Mouse (Mus musculus) 3T3-L1 (cell line): ENCODE results near the gene Dock6.

Experiments
- DNase-seq: peaks from one replicate; pipeline ENCODE4 v3.0.0-alpha.2; 2015; ENCODE audit warnings: low read depth, low spot score

Gene Dock6

GRCm38 (mm10) chr9:21846755-21847341 lies 5.6 kb downstream of the Dock6 start:
- no peak for DNase-seq

DNA sequence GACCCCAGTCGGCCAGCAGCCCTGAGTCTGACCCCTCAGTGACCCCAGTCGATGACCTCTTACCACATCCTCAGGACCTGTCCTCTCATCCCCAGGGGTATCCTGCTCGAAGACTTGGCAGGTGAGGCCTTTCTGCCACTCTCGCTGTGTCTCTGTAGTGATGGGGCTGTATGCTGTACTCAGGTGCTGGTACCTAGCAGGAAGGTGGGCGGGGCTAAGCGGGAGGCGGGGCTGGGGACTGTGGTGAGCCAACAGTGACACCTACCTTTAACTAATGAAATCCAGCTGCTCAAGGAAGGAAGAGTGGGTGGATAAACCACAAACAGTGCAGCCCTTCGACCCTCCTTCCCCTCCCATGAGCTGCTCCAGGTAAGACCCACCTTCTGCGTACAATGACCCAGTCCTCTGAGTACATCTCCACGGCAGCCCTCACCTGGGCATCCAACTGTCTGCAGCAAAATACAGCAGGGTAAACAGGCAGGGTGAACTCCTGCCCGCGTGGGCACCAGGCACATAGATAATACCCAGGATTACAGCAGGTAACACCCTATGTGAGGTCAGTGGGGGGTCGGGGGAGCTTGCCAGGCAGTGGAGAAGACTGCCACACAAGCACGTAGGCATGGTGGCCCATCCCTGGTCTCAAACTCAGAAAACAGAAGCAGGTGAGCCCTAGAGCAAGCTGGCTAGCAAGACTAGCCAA lies 6.9 kb downstream of the Dock6 start:
- DNase-seq, result no peak

- DNase-seq, result no peak
Measured at GRCm38 (mm10) chr9:21843086-21843485, 9.3 kb downstream of the Dock6 start.

- DNase-seq, result no peak
Measured at GRCm38 (mm10) chr9:21842391-21842790, 10.0 kb downstream of the Dock6 start.

DNA sequence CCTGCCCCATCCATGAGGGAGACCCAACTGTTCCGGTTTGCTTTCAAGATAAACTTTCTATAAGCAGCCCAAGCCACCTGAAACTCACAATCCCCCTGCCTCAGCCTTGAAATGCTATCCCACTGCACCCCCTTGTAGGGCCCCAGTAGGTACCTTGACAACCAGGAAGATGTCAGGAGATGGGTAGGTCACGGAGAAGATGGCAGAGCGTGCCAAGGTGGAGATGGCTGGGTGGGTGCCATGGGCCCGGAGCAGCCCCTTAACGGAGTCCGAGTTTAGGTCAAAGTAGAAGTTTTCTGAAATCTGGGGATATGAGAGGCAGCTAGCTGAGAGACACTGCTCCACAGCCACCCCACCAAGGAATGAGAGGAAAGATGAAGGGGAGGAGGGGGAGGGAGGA lies 11.1 kb downstream of the Dock6 start:
- DNase-seq, result no peak

DNA sequence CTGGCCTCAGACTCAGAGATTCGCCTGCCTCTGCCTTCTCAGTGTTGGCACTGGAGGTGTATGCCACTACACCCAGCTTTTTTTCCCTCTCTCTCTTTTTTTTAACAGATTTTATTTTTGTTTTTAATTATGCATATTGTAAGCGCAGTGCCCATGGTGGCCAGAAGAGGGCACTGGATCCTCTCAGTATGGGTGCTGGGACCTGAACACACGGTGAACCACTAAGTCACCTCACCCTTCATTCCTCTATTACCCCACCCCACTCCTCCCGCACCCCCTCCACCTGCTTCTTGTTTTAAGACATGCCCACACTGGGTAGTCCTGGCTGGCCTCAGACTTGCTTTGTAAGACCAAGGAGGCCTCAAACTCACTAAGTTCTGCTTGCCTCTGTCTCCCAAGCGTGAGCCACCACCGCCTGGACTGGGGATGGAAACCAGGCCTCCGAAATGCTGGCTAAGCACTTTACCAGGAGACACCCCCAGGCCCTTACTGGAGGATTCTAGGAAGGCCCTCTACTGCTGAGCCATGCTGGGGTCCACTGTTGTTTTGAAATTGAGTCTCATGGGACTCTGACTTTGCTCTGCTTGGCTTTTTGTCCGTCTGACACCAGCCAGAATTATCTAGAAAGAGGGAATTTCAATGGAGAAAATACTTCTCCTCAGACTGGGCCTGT lies 12.2 kb downstream of the Dock6 start:
- peak; percentile 69 for DNase-seq

GRCm38 (mm10) chr9:21837690-21838089 lies 14.7 kb downstream of the Dock6 start:
- no peak for DNase-seq

DNA sequence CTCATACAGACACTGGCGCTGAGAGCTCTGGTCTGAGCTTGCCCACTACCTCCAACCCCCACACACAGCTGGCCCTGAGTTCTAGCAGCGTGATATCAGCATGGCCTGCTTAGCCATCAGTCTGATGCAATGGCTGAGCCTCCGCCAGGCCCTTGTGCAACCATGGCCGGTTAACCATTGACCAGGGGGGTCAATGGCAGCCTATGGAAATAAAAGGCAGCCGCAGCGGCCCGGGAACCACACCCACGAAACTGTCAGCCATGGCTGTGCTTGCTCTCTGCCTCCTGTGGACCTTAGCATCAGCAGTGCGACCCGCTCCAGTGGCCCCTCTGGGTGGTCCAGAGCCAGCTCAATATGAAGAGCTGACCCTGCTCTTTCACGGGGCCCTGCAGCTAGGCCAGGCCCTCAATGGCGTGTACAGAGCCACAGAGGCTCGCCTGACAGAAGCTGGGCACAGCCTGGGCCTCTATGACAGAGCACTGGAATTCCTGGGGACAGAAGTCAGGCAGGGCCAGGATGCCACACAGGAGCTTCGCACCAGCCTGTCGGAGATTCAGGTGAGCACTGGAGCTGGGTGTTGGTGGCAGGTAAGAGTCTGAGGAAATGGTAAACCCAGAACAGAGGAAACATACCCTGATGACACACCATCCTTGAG lies 17.1 kb downstream of the Dock6 start, which contains the start of gene Angptl8:
Gene Angptl8, plus strand, starts transcription at position 253 of the 655 bp plus-strand sequence.
- DNase-seq, result no peak

- no peak for DNase-seq
Measured at GRCm38 (mm10) chr9:21831558-21832240, 20.7 kb downstream of the Dock6 start.

- no peak for DNase-seq
Measured at GRCm38 (mm10) chr9:21830936-21831335, 21.5 kb downstream of the Dock6 start.

- DNase-seq, result no peak
Measured at GRCm38 (mm10) chr9:21830461-21830850, 22.0 kb downstream of the Dock6 start.

DNA sequence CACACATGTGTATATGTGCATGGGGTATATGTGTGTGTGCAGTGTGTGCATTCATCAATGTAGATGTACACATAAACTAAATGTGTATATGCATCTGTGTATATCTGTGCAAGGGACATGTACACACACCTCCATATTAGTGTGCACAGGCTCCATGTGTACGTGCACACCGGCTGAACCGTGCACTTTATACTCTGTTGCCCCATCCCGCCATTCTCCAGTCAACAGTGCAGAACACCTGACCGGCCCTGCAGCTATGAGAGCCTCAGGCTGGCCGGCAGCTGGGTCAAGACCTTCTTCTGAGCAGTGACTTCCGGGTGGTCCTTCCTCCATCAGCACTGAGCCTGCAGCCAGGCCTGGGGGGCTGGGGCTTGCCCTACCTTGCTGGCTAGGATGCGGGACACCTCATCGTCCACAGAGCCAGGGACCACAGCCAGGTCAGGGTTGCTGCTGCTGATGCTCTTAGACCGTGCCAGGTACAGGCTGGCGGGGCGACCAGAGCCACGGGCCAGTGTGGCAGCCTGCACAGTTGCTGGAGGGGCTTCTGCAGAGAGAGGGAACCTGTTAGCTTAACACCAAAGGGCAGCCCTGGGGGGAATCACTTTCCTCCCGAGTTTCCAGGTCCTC lies 22.5 kb downstream of the Dock6 start:
- no peak for DNase-seq

DNA sequence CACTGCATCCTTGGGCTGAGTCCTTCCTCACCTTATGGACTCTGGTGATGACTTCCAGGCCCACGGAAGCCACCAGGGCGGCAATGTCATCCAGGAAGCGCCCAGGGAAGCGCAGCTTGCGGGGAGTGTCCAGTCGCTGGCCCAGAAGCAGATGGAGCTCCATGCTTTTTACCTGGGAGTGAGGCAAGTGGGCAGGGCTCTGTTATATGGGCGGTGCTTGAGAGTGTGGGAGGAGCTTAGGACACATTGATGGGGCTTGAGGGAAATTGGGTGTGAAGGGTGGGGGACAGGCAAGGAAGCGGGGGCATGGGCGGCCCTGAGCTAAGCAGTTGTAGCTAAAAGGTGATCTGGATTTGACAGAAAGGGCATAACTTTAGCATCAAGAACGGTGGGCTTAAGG lies 28.1 kb downstream of the Dock6 start:
- DNase-seq, result no peak

- no peak for DNase-seq
Measured at GRCm38 (mm10) chr9:21823957-21824356, 28.5 kb downstream of the Dock6 start.

DNA sequence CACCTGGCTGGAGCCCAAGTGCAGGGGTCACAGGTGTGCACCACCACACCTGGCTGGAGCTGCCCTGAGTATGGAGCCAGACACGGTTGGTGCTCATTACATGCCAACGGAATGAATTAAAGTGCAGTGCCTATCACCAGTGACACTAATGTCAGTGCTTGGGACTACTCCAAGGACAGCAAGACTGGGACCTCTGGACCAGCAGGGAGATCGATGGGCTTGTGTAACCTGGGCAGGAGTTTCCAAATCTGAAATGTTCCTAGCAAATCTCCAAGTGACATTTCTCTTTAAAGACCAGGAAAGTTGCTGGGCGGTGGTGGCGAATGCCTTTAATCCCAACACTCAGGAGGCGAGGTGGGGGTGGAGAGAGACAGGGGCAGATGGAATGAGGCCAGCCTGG lies 29.7 kb downstream of the Dock6 start:
- DNase-seq, result no peak

DNA sequence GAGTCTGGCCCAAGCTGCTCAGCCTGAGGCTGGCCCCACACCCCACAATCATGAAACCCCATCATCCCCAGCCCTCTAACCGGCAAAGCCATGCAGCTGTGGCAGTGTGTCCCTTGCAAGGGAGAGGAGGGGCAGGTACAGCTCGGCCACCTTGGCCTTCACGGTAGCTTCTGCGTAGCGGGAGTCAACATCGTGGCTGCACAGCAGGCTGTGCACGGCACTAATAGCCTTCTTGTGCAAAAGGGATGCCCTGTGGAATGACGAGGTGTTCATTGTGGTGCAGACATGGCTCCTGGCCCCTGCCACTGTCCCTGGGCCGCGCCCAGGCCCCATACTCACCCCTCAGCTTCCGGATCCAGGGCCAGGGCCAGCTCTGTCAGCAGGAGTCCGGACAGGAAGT lies 32.3 kb downstream of the Dock6 start:
- no peak for DNase-seq

GRCm38 (mm10) chr9:21819181-21819729 lies 33.2 kb downstream of the Dock6 start:
- no peak for DNase-seq

- no peak for DNase-seq
Measured at GRCm38 (mm10) chr9:21818561-21818960, 33.9 kb downstream of the Dock6 start.

GRCm38 (mm10) chr9:21818125-21818524 lies 34.3 kb downstream of the Dock6 start:
- DNase-seq, result no peak

DNA sequence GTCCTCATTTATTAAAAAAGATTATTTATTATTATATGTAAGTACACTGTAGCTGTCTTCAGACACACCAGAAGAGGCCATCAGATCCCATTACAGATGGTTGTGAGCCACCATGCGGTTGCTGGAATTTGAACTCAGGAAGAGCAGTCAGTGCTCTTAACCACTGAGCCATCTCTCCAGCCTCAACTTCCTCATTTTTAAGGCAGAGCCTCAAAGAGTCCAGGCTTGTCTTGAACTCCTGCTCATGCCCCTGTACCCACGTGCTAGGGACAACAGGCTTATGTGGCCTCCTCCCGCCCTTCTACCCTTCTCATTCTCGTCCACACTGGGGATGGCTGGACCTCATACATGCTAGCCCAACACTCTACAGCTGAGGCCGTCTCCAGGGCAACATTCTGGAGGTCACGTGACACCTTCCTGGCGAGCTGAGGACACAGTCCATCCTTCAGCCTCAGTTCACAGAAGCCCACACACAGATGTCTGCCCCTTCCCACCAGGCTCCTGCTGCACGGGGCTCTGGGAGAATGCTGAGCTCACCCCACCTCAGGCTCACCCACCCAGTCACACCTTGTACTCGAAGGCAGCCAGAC lies 35.6 kb downstream of the Dock6 start:
- DNase-seq, result no peak

DNA sequence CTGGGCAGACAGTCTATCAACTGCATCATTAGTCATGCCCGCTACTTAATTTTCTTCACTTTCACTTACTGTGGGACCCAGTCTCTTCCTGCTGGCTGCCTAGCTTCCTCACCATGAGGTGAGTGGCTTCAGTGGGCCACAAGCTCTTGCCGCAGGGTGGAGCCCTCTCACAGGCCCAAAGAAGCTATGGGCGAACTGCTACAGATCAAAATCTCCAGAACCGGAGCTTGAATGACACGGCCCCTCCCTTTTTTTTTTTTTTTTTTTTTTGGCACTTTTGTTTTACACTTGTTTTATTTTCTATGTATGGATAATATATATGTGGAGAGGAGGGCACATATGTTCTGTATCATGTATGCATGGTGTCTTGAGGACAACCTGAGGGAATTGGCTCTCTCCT lies 41.3 kb downstream of the Dock6 start:
- no peak for DNase-seq
